Mouse (Mus musculus) forebrain, embryonic 14.5 days (tissue): Measurements from ENCODE around the gene Tnfrsf1b. TPM values are rescaled to one million over a fixed set of nuclear protein-coding genes. Genes with fewer than 3 reads are reported as not detected.

ENCODE experiments used
- polyA plus RNA-seq: library from polyadenylated mRNA; unstranded; fragments of >200 nt; fragmentation: Nextera tagmentation; extraction: Ambion mirVana; gene quantifications from 2 replicates; pipeline ENCODE4 v1.2.1, GENCODE M21; 2014

Gene Tnfrsf1b
- polyA plus RNA-seq, 1 experiment from 2014 or later = 1.9 TPM

Other genes with a start within 250 kb of the Tnfrsf1b start
- gene Vps13d, start 51.9 kb downstream of the Tnfrsf1b start, polyA plus RNA-seq = 9.0 and 11.6 TPM in 2 replicates
- 0.09 and 0.15 TPM in 2 replicates for gene Tnfrsf8, start 68.3 kb upstream of the Tnfrsf1b start, polyA plus RNA-seq